Mouse (Mus musculus) C2C12 (cell line): ENCODE measurements around the gene Gys1.

Source experiments
- CEBPB ChIP-seq: IDR thresholded peaks from one replicate; pipeline ENCODE4 v1.6.1; 2011; ENCODE audit warnings: low read depth, mild to moderate bottlenecking, control low read depth, moderate library complexity
- CTCF ChIP-seq: IDR thresholded peaks from one replicate; pipeline ENCODE4 v1.5.1; 2011; ENCODE audit not compliant: control insufficient read depth, insufficient read depth, insufficient read length
- FOSL1 ChIP-seq: IDR thresholded peaks from one replicate; pipeline ENCODE4 v1.8.0; 2011; ENCODE audit warnings: mild to moderate bottlenecking, low read length; ENCODE audit not compliant: poor library complexity, insufficient read depth, severe bottlenecking
- MAX ChIP-seq: IDR thresholded peaks from one replicate; pipeline ENCODE4 v1.6.1; 2011; ENCODE audit warnings: mild to moderate bottlenecking, control low read depth
- MYOD1 ChIP-seq: IDR thresholded peaks from one replicate; pipeline ENCODE4 v1.6.1; 2011; ENCODE audit warnings: low read depth; ENCODE audit not compliant: control insufficient read depth, insufficient read length
- MYOG ChIP-seq: IDR thresholded peaks from one replicate; pipeline ENCODE4 v1.6.1; 2011; ENCODE audit not compliant: control insufficient read depth, insufficient read length; ENCODE audit errors: extremely low read depth
- USF1 ChIP-seq: IDR thresholded peaks from one replicate; pipeline ENCODE4 v1.6.1; 2011; ENCODE audit warnings: low read depth, mild to moderate bottlenecking, control low read depth, moderate library complexity

- TF ChIP-seq CTCF (no peak), MYOD1 (no peak), MAX (no peak), USF1 (no peak), CEBPB (no peak), FOSL1 (no peak), MYOG (no peak)
Observed at GRCm38 (mm10) chr7:45395578-45396336, 38.9 kb upstream of the Gys1 start, which contains the start of gene Snrnp70.
